Mouse (Mus musculus): ENCODE results near the gene Zcchc3. TPM values are rescaled to one million over a fixed set of nuclear protein-coding genes. Genes with fewer than 3 reads are reported as not detected.

Gene Zcchc3
- polyA plus RNA-seq, 1 experiment from 2014 or later: 18.0 TPM

DNA sequence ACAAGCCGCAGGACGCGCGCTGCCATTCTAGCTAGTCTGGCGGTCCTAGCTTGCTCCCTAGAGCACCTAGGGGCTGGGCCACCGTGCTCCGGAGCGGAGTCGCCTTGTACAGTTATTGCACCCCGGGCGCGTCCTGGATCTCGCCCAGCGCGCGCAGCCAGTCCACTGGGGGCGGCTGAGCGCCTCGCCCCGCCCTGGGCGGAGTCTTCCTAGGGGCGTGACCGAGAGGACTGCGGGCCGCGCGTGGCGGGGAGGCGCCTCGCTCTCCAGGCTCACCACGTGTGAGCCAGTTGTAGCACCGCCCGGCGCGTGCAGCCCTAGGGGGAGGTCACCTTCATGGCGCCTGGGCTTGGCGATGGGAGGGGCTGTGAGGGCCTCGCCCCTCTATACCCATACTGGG is 16.1 kb downstream of the Zcchc3 start:
- peak overlapping the region; percentile 99 for H3K9ac ChIP-seq
- WGBS: under 1% methylated on average over 38 of the region's 38 CpGs
- no peaks in the 10 kb centered on the region for H3K9me3 ChIP-seq
- peaks cover 41% of the 10 kb centered on the region for H3K4me1 ChIP-seq
- H3K27me3 ChIP-seq (replicated peaks): no peaks in the 10 kb centered on the region
- no peaks in the 10 kb centered on the region for H3K36me3 ChIP-seq (replicated peaks)
- H3K27ac ChIP-seq: peak overlapping the region; percentile 100
- peak; percentile 78 for ATAC-seq (replicated peaks)
- peak overlapping the region; percentile 89 for H3K4me3 ChIP-seq
- peak overlapping the region; percentile 93 for H3K4me2 ChIP-seq

DNA sequence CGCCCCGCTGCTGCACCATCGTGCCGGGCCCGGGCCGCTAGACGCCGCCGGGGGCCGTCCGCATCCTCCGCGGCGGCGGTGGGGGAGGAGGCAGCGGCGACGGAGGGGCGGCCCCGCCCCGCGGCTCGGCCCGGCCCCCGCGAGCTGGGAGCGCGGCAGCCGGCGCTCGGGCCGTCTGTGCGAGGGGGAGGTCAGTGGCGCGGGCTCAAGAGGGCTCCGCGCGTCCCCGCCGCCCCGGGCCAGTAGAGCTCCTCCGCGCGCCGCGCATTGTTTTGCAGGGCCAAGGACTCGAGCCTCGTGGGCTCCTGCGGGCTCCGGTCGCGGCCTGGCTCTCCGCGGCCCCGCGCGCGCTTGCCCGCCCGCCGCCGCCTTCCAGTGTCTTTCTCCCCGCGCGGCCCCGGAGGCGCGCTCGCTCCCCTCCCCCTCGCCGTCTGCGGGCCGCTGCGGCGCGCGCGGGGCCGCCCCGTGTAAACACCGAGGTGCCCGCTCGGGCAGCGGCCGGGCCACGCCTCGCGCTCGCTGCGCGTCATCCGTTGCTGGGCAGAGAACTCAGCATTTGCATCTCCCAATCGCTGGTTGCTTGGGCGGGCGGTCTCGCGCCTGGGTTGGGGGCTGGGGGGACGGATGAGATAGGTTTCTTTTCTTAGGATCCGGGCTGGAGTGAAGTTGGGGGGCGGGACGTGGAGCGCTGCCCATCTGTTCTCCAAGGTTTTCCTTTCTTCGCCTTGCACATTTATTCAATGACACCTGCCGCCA is 17.0 kb downstream of the Zcchc3 start, which contains the start of gene Sox12:
Sox12 (minus strand) TSS at position 384 of the 756 bp plus-strand sequence.
- H3K27ac ChIP-seq: peak within 1 kb of the TSS; percentile 100
- H3K9ac ChIP-seq: peak within 1 kb of the TSS; percentile 99
- H3K36me3 ChIP-seq (replicated peaks): no peaks in the 10 kb centered on the region
- under 1% methylated on average over 85 of the region's 104 CpGs for WGBS
- ATAC-seq (replicated peaks): peak; percentile 80
- no peaks in the 10 kb centered on the region for H3K27me3 ChIP-seq (replicated peaks)
- H3K4me3 ChIP-seq: peak within 1 kb of the TSS; percentile 89
- H3K9me3 ChIP-seq: no peaks in the 10 kb centered on the region
- peak within 1 kb of the TSS; percentile 93 for H3K4me2 ChIP-seq
- H3K4me1 ChIP-seq: peaks cover 50% of the 10 kb centered on the region

GRCm38 (mm10) chr2:152397004-152397589 is 17.7 kb downstream of the Zcchc3 start:
- H3K36me3 ChIP-seq (replicated peaks): no peaks in the 10 kb centered on the region
- H3K27me3 ChIP-seq (replicated peaks): no peaks in the 10 kb centered on the region
- peak overlapping the region; percentile 99 for H3K9ac ChIP-seq
- peaks cover 53% of the 10 kb centered on the region for H3K4me1 ChIP-seq
- peak overlapping the region; percentile 100 for H3K27ac ChIP-seq
- WGBS: under 1% methylated on average over 76 of the region's 77 CpGs
- H3K4me2 ChIP-seq: peak overlapping the region; percentile 93
- 0 out of 2 replicates have a peak, but pooled peaks have one; percentile 0 for ATAC-seq (replicated peaks)
- peak overlapping the region; percentile 89 for H3K4me3 ChIP-seq
- H3K9me3 ChIP-seq: no peaks in the 10 kb centered on the region

GRCm38 (mm10) chr2:152396110-152397003 is 18.5 kb downstream of the Zcchc3 start:
- no peaks in the 10 kb centered on the region for H3K36me3 ChIP-seq (replicated peaks)
- WGBS: 1% methylated on average over 43 of the region's 46 CpGs

DNA sequence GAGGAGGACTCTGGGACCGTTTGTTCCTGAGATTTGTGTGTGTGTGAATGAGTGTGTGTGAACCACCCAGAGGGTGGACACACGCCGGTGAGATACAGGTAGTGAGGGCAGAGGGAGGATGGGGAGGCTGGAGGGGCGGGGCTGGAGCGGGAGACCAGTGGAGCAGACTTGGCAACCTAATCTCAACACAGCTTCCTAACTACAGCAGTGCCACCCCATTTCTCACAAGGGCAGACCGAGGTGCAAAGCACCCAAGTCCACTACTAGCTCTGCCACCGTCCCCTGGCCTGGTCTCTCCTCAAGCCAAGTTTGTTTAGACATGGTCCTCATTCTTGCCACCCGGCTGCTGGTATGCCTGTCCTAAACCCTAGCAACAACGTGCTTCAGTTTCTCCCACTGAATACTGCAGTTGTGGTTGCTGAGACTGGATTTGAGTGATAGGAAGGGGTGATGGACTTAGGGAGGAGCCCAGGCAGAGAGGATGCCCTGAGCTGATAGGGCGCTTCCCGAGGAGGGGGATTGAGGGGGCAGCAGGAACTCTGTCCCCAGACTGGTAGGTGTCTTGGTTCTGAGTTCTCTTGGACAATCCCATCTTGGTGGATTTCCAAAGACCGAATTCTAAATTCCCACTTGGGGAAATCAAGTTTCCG is 19.4 kb downstream of the Zcchc3 start:
- H3K27ac ChIP-seq: peak overlapping the region; percentile 100
- peak overlapping the region; percentile 99 for H3K9ac ChIP-seq
- H3K36me3 ChIP-seq (replicated peaks): no peaks in the 10 kb centered on the region
- peaks cover 48% of the 10 kb centered on the region for H3K4me1 ChIP-seq
- no peaks in the 10 kb centered on the region for H3K9me3 ChIP-seq
- no peak for ATAC-seq (replicated peaks)
- no peaks in the 10 kb centered on the region for H3K27me3 ChIP-seq (replicated peaks)
- H3K4me3 ChIP-seq: peak overlapping the region; percentile 89
- peak overlapping the region; percentile 93 for H3K4me2 ChIP-seq
- 22% methylated on average over 13 of the region's 13 CpGs for WGBS

More at GRCm38 (mm10) chr2:152396110-152397003, 18.5 kb downstream of the Zcchc3 start:
- no peaks in the 10 kb centered on the region for H3K9me3 ChIP-seq
- peak overlapping the region; percentile 99 for H3K9ac ChIP-seq
- peak; percentile 50 for ATAC-seq (replicated peaks)
- peak overlapping the region; percentile 93 for H3K4me2 ChIP-seq
- H3K27me3 ChIP-seq (replicated peaks): no peaks in the 10 kb centered on the region
- peak overlapping the region; percentile 100 for H3K27ac ChIP-seq
- H3K4me1 ChIP-seq: peaks cover 53% of the 10 kb centered on the region
- H3K4me3 ChIP-seq: peak overlapping the region; percentile 89

GRCm38 (mm10) chr2:152393225-152394017 is 21.4 kb downstream of the Zcchc3 start:
- ATAC-seq (replicated peaks): no peak
- H3K4me3 ChIP-seq: 0 out of 2 replicates have a peak overlapping the region, but pooled peaks have one; percentile 89
- no peak overlapping the region for H3K9ac ChIP-seq
- peak overlapping the region; percentile 93 for H3K4me2 ChIP-seq
- no peaks in the 10 kb centered on the region for H3K27me3 ChIP-seq (replicated peaks)
- 47% methylated on average over 9 of the region's 9 CpGs for WGBS
- no peaks in the 10 kb centered on the region for H3K9me3 ChIP-seq
- H3K36me3 ChIP-seq (replicated peaks): no peaks in the 10 kb centered on the region
- H3K4me1 ChIP-seq: peaks cover 32% of the 10 kb centered on the region
- H3K27ac ChIP-seq: peak overlapping the region; percentile 20; the same call in 1 of the 2 replicates

- 14% methylated on average over 3 of the region's 3 CpGs for WGBS
Measured at GRCm38 (mm10) chr2:152392786-152393185, 22.0 kb downstream of the Zcchc3 start.

DNA sequence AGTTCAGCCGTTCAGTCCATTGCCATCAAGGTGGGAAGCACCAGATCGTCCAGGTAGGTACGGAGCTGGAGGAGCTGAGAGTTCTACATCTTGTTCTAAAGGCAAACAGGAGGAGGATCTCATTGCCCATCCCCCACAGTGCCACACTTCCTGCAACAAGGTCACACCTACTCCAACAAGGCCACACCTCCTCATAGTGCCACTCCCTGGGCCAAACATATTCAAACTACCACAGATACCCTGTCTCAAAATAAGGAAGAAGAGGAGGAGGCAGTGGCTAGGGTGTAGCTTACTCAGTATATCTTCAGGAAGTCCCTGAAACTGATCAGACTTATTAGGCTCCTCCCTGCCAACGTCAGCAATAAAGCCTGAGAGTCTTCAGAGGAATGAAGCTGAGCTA is 30.6 kb downstream of the Zcchc3 start:
- H3K9me3 ChIP-seq: no peaks in the 10 kb centered on the region
- no peaks in the 10 kb centered on the region for H3K27me3 ChIP-seq (replicated peaks)
- no peak overlapping the region for H3K4me2 ChIP-seq
- H3K27ac ChIP-seq: no peak overlapping the region
- WGBS: 90% methylated on average over 4 of the region's 4 CpGs
- no peaks in the 10 kb centered on the region for H3K4me1 ChIP-seq
- no peaks in the 10 kb centered on the region for H3K36me3 ChIP-seq (replicated peaks)
- no peak for ATAC-seq (replicated peaks)
- no peak overlapping the region for H3K4me3 ChIP-seq
- H3K9ac ChIP-seq: no peak overlapping the region

More at GRCm38 (mm10) chr2:152392786-152393185, 22.0 kb downstream of the Zcchc3 start:
- Histone ChIP-seq H3K27me3 (replicated peaks) (no peaks in the 10 kb centered on the region), H3K36me3 (replicated peaks) (no peaks in the 10 kb centered on the region), H3K4me3 (no peak overlapping the region), H3K4me2 (no peak overlapping the region), H3K4me1 (peaks cover 32% of the 10 kb centered on the region), H3K9ac (no peak overlapping the region), H3K27ac (no peak overlapping the region), H3K9me3 (no peaks in the 10 kb centered on the region)
- no peak for ATAC-seq (replicated peaks)

DNA sequence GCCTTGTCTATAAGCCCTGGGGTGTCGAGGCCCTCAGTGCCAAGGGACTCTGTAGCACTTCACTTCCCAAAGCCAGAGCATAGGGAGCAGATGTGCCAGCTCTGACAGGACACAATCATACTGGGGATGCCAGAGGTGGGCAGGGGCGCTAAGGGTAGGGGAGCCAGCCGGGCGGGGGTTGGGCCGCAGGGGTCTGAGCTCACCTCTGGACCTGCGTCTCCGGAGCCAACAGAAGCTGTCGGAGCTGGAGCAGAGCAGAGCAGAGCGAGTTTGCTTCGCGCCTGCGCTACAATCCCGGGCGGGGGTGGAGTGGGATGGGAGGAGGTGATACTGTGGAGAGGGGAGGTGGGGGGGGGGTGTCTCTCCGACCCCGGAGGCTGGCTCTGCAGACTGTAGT is 38.5 kb downstream of the Zcchc3 start, which contains the start of gene Nrsn2:
Nrsn2 (minus strand) TSS at position 294 of the 397 bp plus-strand sequence.
- Histone ChIP-seq H3K4me3 (peak within 1 kb of the TSS; percentile 43), H3K4me2 (peak within 1 kb of the TSS; percentile 67), H3K27ac (peak within 1 kb of the TSS; percentile 92), H3K27me3 (replicated peaks) (no peaks in the 10 kb centered on the region), H3K9me3 (no peaks in the 10 kb centered on the region), H3K9ac (peak within 1 kb of the TSS; percentile 65), H3K36me3 (replicated peaks) (no peaks in the 10 kb centered on the region), H3K4me1 (peaks cover 31% of the 10 kb centered on the region)
- peak; percentile 88 for ATAC-seq (replicated peaks)
- 3% methylated on average over 16 of the region's 16 CpGs for WGBS

DNA sequence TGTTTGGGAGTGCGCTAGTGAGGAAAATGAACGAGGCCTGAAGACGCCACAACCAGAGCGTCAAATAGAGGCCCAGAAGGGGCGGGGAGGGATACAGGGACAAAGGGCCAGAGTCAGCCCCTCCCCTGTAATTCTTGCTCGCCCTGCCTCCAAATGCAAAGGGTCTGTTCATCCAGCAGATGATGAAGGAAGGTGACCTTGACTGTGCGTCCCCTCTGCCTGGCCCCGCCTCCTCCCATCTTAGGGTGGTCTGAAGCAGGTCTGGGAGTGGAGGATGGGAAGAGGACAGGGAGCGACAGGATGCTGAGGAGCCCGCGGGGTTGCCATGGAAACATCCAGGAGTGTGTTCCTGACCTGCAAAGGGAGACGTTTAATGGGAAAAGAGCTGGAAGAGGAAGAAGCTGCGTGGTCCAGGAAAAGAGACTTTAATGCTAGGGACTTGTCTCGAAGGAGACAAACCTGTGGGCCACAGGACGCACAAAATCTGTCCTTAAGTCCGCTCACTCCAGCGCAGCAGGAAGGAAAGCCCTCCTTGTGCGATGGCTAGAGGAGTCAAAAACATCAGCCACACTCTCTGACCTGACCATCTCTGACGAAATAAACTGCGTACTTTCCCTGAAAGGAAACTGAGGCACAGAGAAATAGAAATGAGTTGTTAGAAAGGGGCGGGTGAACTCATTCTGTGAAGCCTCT is 39.0 kb downstream of the Zcchc3 start:
- Histone ChIP-seq H3K36me3 (replicated peaks) (no peaks in the 10 kb centered on the region), H3K9me3 (no peaks in the 10 kb centered on the region), H3K4me1 (peaks cover 31% of the 10 kb centered on the region), H3K9ac (peak overlapping the region; percentile 65), H3K27me3 (replicated peaks) (no peaks in the 10 kb centered on the region), H3K4me3 (peak overlapping the region; percentile 43), H3K4me2 (peak overlapping the region; percentile 67), H3K27ac (peak overlapping the region; percentile 92)
- ATAC-seq (replicated peaks): peak; percentile 94
- WGBS: 3% methylated on average over 21 of the region's 21 CpGs

All from midbrain, embryonic 15.5 days (tissue).